Mouse (Mus musculus) hindbrain, postnatal 0 days (tissue): Measurements from ENCODE around the gene Gemin5. TPM values are rescaled to one million over a fixed set of nuclear protein-coding genes. Genes with fewer than 3 reads are reported as not detected.

Experiments used
- ATAC-seq: fragments of 200-750 bp; cut with Nextera tagmentation; 2 replicates; pipeline ENCODE4 v1.8.0; 2017; ENCODE audit warnings: mild to moderate bottlenecking, moderate TSS enrichment, moderate library complexity
- DNase-seq: peaks from one replicate; pipeline ENCODE4 v3.0.0-alpha.2; 2015; ENCODE audit warnings: low spot score
- H3K27ac ChIP-seq: fragments of 300-500 bp; sonication (generic); 2 replicates; pipeline ENCODE4 v1.5.1; 2014; ENCODE audit warnings: mild to moderate bottlenecking
- H3K27me3 ChIP-seq: fragments of 300-500 bp; sonication (generic); 2 replicates; pipeline ENCODE4 v1.6.1; 2014; ENCODE audit warnings: low read length, mixed read lengths; ENCODE audit not compliant: insufficient read depth
- H3K36me3 ChIP-seq: fragments of 300-500 bp; sonication (generic); 2 replicates; pipeline ENCODE4 v1.6.1; 2014; ENCODE audit warnings: low read length, mixed read lengths; ENCODE audit not compliant: insufficient read depth
- H3K4me1 ChIP-seq: fragments of 300-500 bp; sonication (generic); 2 replicates; pipeline ENCODE4 v1.6.1; 2014; ENCODE audit warnings: antibody characterized with exemption, low read length, mixed read lengths; ENCODE audit not compliant: insufficient read depth
- H3K4me2 ChIP-seq: fragments of 300-500 bp; sonication (generic); 2 replicates; pipeline ENCODE4 v1.6.1; 2014; ENCODE audit warnings: low read depth, mild to moderate bottlenecking, low read length, moderate library complexity, mixed read lengths
- H3K4me3 ChIP-seq: fragments of 300-500 bp; sonication (generic); 2 replicates; pipeline ENCODE4 v1.5.1; 2014; ENCODE audit warnings: low read length
- H3K9ac ChIP-seq: fragments of 300-500 bp; sonication (generic); replicated peaks from 2 replicates; pipeline ENCODE4 v1.6.1; 2014; ENCODE audit warnings: mild to moderate bottlenecking, low read length, moderate library complexity, mixed read lengths
- H3K9me3 ChIP-seq: fragments of 300-500 bp; sonication (generic); 2 replicates; pipeline ENCODE4 v1.6.1; 2016; ENCODE audit warnings: low read length, mixed read lengths
- CTCF ChIP-seq: IDR thresholded peaks from 2 replicates; pipeline ENCODE4 v1.5.1; 2016; ENCODE audit warnings: antibody characterized with exemption, control low read depth, low read depth
- WGBS: fragments of 180-500 bp; shearing (Covaris S2); extraction: QIAGEN DNeasy Blood & Tissue Kit; methylation state at CpG from one replicate; pipeline ENCODE4 v1.1.7; 2014; 5-methylcytosine and 5-hydroxymethylcytosine counted together
- polyA plus RNA-seq: library from polyadenylated mRNA; unstranded; fragments of >200 nt; fragmentation: Nextera tagmentation; extraction: Ambion mirVana; gene quantifications from 2 replicates; pipeline ENCODE4 v1.2.1, GENCODE M21; 2015
- total RNA-seq: library from RNA; depleted of rRNA; stranded (reverse); fragments of >200 nt; gene quantifications from 2 replicates; pipeline ENCODE4 v1.2.3, GENCODE M21; 2014

The Gemin5 gene
- total and polyA plus RNA-seq, 2 experiments from 2014 or later: 10.4 to 19.6 TPM

- ATAC-seq (no peak), DNase-seq (no peak)
- Histone ChIP-seq H3K4me3 (no peak overlapping the region), H3K27ac (no peak overlapping the region), H3K9ac (no peak overlapping the region), H3K27me3 (no peaks in the 10 kb centered on the region), H3K36me3 (peaks cover 49% of the 10 kb centered on the region; the same call in 1 of the 2 replicates), H3K4me1 (no peaks in the 10 kb centered on the region), H3K9me3 (no peaks in the 10 kb centered on the region), H3K4me2 (no peak overlapping the region)
- TF ChIP-seq CTCF: no peak
- 77% methylated on average over 3 of the region's 3 CpGs for WGBS
Observed at GRCm38 (mm10) chr11:58120655-58121054, 47.7 kb downstream of the Gemin5 start.

GRCm38 (mm10) chr11:58117044-58117652 lies 51.2 kb downstream of the Gemin5 start:
- H3K4me1 ChIP-seq: no peaks in the 10 kb centered on the region
- DNase-seq: peak; percentile 48
- no peak overlapping the region for H3K9ac ChIP-seq
- peaks cover 55% of the 10 kb centered on the region for H3K36me3 ChIP-seq
- no peak for TF ChIP-seq CTCF
- WGBS: 66% methylated on average over 10 of the region's 10 CpGs
- H3K27me3 ChIP-seq: no peaks in the 10 kb centered on the region
- peak; percentile 92 for ATAC-seq
- no peak overlapping the region for H3K4me2 ChIP-seq
- H3K27ac ChIP-seq: no peak overlapping the region
- H3K9me3 ChIP-seq: no peaks in the 10 kb centered on the region
- no peak overlapping the region for H3K4me3 ChIP-seq

- no peak for ATAC-seq
- Histone ChIP-seq H3K36me3 (peaks cover 53% of the 10 kb centered on the region), H3K9ac (no peak overlapping the region), H3K9me3 (no peaks in the 10 kb centered on the region), H3K27ac (no peak overlapping the region), H3K4me2 (no peak overlapping the region), H3K27me3 (no peaks in the 10 kb centered on the region), H3K4me3 (no peak overlapping the region), H3K4me1 (no peaks in the 10 kb centered on the region)
- no peak for TF ChIP-seq CTCF
- DNase-seq: no peak
- 92% methylated on average over 1 of the region's 1 CpGs for WGBS
Observed at GRCm38 (mm10) chr11:58116560-58116959, 51.8 kb downstream of the Gemin5 start.

- TF ChIP-seq CTCF: no peak
- WGBS: 85% methylated on average over 4 of the region's 4 CpGs
- Histone ChIP-seq H3K9me3 (no peaks in the 10 kb centered on the region), H3K4me3 (no peak overlapping the region), H3K27ac (no peak overlapping the region), H3K9ac (no peak overlapping the region), H3K36me3 (peaks cover 17% of the 10 kb centered on the region; the same call in 1 of the 2 replicates), H3K4me1 (peaks cover 4% of the 10 kb centered on the region; the same call in 1 of the 2 replicates), H3K27me3 (no peaks in the 10 kb centered on the region), H3K4me2 (no peak overlapping the region)
- DNase-seq (no peak), ATAC-seq (no peak)
Observed at GRCm38 (mm10) chr11:58107664-58108337, 60.5 kb downstream of the Gemin5 start.

GRCm38 (mm10) chr11:58107009-58107408 lies 61.3 kb downstream of the Gemin5 start:
- Histone ChIP-seq H3K9me3 (no peaks in the 10 kb centered on the region), H3K27me3 (no peaks in the 10 kb centered on the region), H3K4me3 (no peak overlapping the region), H3K36me3 (peaks cover 17% of the 10 kb centered on the region; the same call in 1 of the 2 replicates), H3K4me1 (peaks cover 4% of the 10 kb centered on the region; the same call in 1 of the 2 replicates), H3K4me2 (no peak overlapping the region), H3K9ac (no peak overlapping the region), H3K27ac (no peak overlapping the region)
- peak; percentile 44 for TF ChIP-seq CTCF
- peak; percentile 35 for DNase-seq
- 33% methylated on average over 3 of the region's 3 CpGs for WGBS
- no peak for ATAC-seq

- ATAC-seq: peak; percentile 48
- Histone ChIP-seq H3K4me3 (peak overlapping the region; percentile 92), H3K9me3 (no peaks in the 10 kb centered on the region), H3K4me2 (peak overlapping the region; percentile 75), H3K9ac (peak overlapping the region; percentile 89), H3K36me3 (no peaks in the 10 kb centered on the region), H3K27me3 (no peaks in the 10 kb centered on the region), H3K4me1 (peaks cover 4% of the 10 kb centered on the region; the same call in 1 of the 2 replicates), H3K27ac (peak overlapping the region; percentile 91)
- whole genome bisulfite sequencing: under 1% methylated on average over 24 of the region's 24 CpGs
- peak; percentile 53 for DNase-seq
- TF ChIP-seq CTCF: no peak
Observed at GRCm38 (mm10) chr11:58104351-58104791, 64.0 kb downstream of the Gemin5 start.
